Mouse (Mus musculus) cortical plate, adult 2 months (tissue): Measurements from ENCODE around the gene Gtpbp1.

Experiments
- CTCF ChIP-seq: fragments of 200-500 bp; IDR thresholded peaks from 2 replicates; pipeline ENCODE4 v1.5.1; 2011; ENCODE audit warnings: mild to moderate bottlenecking, control low read depth, low read length; ENCODE audit not compliant: insufficient read depth; ENCODE audit errors: extremely low read depth
- POLR2A ChIP-seq: fragments of 200-500 bp; IDR thresholded peaks from 2 replicates; pipeline ENCODE4 v1.6.1; 2011; ENCODE audit warnings: mild to moderate bottlenecking, low read length, control low read depth; ENCODE audit not compliant: insufficient read depth; ENCODE audit errors: extremely low read depth

GRCm38 (mm10) chr15:79657837-79658530, 32.7 kb upstream of the Gtpbp1 start:
- peak; percentile 60 for TF ChIP-seq CTCF
- no peak for TF ChIP-seq POLR2A
